Mouse (Mus musculus) cerebellum, adult 2 months (tissue): ENCODE results near the gene Xbp1.

Source experiments
- CTCF ChIP-seq: fragments of 200-500 bp; IDR thresholded peaks from 2 replicates; pipeline ENCODE4 v1.5.1; 2011; ENCODE audit warnings: low read depth, mild to moderate bottlenecking, control low read depth, low read length, moderate library complexity, borderline replicate concordance; ENCODE audit not compliant: insufficient read depth
- POLR2A ChIP-seq: fragments of 200-500 bp; IDR thresholded peaks from 2 replicates; pipeline ENCODE4 v1.6.1; 2011; ENCODE audit warnings: low read length, control low read depth, borderline replicate concordance; ENCODE audit not compliant: insufficient read depth

- TF ChIP-seq CTCF (no peak), POLR2A (no peak)
Measured at GRCm38 (mm10) chr11:5569474-5569873, 49.0 kb downstream of the Xbp1 start, which contains the start of gene Ankrd36.
